Mouse (Mus musculus) kidney, embryonic 14.5 days (tissue): ENCODE measurements around the gene Tmem109. TPM values are rescaled to one million over a fixed set of nuclear protein-coding genes. Genes with fewer than 3 reads are reported as not detected.
A peak's percentile ranks its signal among the peaks of the same experiment; 100 is the strongest.

ENCODE experiments used
- ATAC-seq: fragments of 200-750 bp; cut with Nextera tagmentation; 2 replicates; pipeline ENCODE4 v1.8.0; 2017; ENCODE audit warnings: moderate number of reproducible peaks, mild to moderate bottlenecking, moderate TSS enrichment, moderate library complexity; ENCODE audit not compliant: low FRiP score, low TSS enrichment
- H3K27ac ChIP-seq: fragments of 300-500 bp; sonication (generic); 2 replicates; pipeline ENCODE4 v1.5.1; 2014; ENCODE audit warnings: low read depth, mild to moderate bottlenecking, low read length, moderate library complexity, mixed read lengths
- H3K27me3 ChIP-seq: fragments of 300-500 bp; sonication (generic); 2 replicates; pipeline ENCODE4 v1.6.1; 2014; ENCODE audit warnings: mild to moderate bottlenecking, low read length; ENCODE audit not compliant: control insufficient read depth, insufficient read depth
- H3K36me3 ChIP-seq: fragments of 300-500 bp; sonication (generic); 2 replicates; pipeline ENCODE4 v1.6.1; 2014; ENCODE audit warnings: low read length, mixed read lengths; ENCODE audit not compliant: control insufficient read depth, insufficient read depth
- H3K4me1 ChIP-seq: fragments of 300-500 bp; sonication (generic); 2 replicates; pipeline ENCODE4 v1.6.1; 2014; ENCODE audit warnings: low read length, mixed read lengths; ENCODE audit not compliant: control insufficient read depth, insufficient read depth
- H3K4me2 ChIP-seq: fragments of 300-500 bp; sonication (generic); replicated peaks from 2 replicates; pipeline ENCODE4 v1.6.1; 2014; ENCODE audit warnings: low read depth, mild to moderate bottlenecking, low read length
- H3K4me3 ChIP-seq: fragments of 300-500 bp; sonication (generic); 2 replicates; pipeline ENCODE4 v1.5.1; 2014; ENCODE audit warnings: mild to moderate bottlenecking, low read length
- H3K9ac ChIP-seq: fragments of 300-500 bp; sonication (generic); 2 replicates; pipeline ENCODE4 v1.6.1; 2014; ENCODE audit warnings: low read depth, mild to moderate bottlenecking, low read length, moderate library complexity
- H3K9me3 ChIP-seq: fragments of 300-500 bp; sonication (generic); 2 replicates; pipeline ENCODE4 v1.6.1; 2016; ENCODE audit warnings: low read length; ENCODE audit not compliant: control insufficient read depth
- whole genome bisulfite sequencing: fragments of 180-500 bp; shearing (Covaris S2); extraction: QIAGEN DNeasy Blood & Tissue Kit; methylation state at CpG from one replicate; pipeline ENCODE4 v1.1.7; 2014; 5-methylcytosine and 5-hydroxymethylcytosine counted together
- polyA plus RNA-seq: library from polyadenylated mRNA; unstranded; fragments of >200 nt; fragmentation: Nextera tagmentation; extraction: Ambion mirVana; gene quantifications from 2 replicates; pipeline ENCODE4 v1.2.1, GENCODE M21; 2014

Tmem109 gene
- polyA plus RNA-seq, 1 experiment from 2014 or later: 90.9 TPM

DNA sequence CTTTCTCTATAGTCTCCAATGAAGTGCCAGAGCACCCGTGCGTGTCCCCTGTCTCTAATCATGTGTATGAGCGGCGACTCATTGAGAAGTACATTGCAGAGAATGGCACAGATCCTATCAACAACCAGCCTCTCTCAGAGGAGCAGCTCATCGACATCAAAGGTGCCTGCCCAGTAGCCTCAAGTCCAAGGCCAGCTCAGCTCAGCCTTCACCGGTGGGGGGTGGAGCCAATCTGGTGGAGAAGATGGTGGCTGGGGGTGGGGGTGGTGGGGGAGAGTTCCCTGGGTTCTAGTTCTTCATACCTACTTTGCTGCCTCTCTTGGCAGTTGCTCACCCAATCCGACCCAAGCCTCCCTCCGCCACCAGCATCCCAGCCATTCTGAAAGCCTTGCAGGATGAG, 15.7 kb upstream of the Tmem109 start:
- H3K4me2 ChIP-seq: no peak overlapping the region
- H3K4me1 ChIP-seq: peaks cover 14% of the 10 kb centered on the region; the same call in 1 of the 2 replicates
- no peak overlapping the region for H3K27ac ChIP-seq
- H3K36me3 ChIP-seq: peaks cover 55% of the 10 kb centered on the region
- H3K4me3 ChIP-seq: no peak overlapping the region
- no peak overlapping the region for H3K9ac ChIP-seq
- ATAC-seq: no peak
- no peaks in the 10 kb centered on the region for H3K27me3 ChIP-seq
- no peaks in the 10 kb centered on the region for H3K9me3 ChIP-seq
- WGBS: 68% methylated on average over 8 of the region's 8 CpGs

DNA sequence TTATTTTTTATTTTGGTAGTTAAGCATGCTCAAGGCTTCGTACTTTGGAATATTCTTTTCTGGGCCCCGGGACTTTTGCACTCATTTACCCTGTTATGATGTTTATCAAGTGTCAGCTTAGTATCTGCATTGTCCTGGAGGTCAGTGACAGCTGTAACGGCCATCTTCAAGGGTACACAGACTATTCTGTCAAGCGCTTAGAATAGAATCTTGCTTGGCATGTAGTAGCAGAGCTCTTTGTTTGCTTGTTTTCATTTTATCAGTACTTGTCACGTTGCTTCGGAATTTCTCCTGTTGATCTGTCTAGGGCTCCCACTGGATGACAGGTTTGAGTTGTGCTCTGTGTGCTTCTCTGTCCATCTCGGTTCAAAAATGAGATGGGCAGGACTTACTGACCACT, 15.0 kb upstream of the Tmem109 start:
- Histone ChIP-seq H3K27ac (no peak overlapping the region), H3K4me1 (peaks cover 14% of the 10 kb centered on the region; the same call in 1 of the 2 replicates), H3K4me2 (peak overlapping the region; percentile 86), H3K36me3 (peaks cover 48% of the 10 kb centered on the region), H3K9ac (peak overlapping the region; percentile 83; the same call in 1 of the 2 replicates), H3K27me3 (no peaks in the 10 kb centered on the region), H3K4me3 (no peak overlapping the region; the same call in 1 of the 2 replicates), H3K9me3 (no peaks in the 10 kb centered on the region)
- no peak for ATAC-seq
- 77% methylated on average over 7 of the region's 7 CpGs for WGBS

DNA sequence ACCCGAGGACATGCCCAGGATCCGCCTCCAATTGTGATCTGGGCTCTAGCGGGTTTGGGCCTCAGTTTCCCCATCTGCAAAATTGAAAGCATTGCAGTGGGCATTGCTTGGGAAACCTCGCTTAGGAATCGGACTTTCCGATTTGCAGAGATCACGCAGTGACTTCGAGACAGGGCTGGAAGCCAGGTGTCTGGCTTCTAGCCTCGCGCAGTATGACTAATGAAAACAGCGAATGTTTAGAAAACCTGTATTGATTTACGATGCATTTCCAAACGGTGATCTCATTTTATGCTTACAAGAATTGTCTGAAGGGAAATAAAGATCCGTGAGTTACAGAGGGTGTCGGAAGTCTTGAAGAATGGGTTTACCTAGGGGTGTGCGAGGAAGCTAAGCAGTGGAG, 13.9 kb upstream of the Tmem109 start:
- no peaks in the 10 kb centered on the region for H3K27me3 ChIP-seq
- H3K9me3 ChIP-seq: no peaks in the 10 kb centered on the region
- H3K36me3 ChIP-seq: peaks cover 37% of the 10 kb centered on the region
- peak overlapping the region; percentile 85 for H3K27ac ChIP-seq
- H3K9ac ChIP-seq: peak overlapping the region; percentile 83
- H3K4me1 ChIP-seq: peaks cover 14% of the 10 kb centered on the region; the same call in 1 of the 2 replicates
- peak overlapping the region; percentile 86 for H3K4me2 ChIP-seq
- H3K4me3 ChIP-seq: peak overlapping the region; percentile 79
- 1% methylated on average over 16 of the region's 16 CpGs for WGBS
- ATAC-seq: no peak

DNA sequence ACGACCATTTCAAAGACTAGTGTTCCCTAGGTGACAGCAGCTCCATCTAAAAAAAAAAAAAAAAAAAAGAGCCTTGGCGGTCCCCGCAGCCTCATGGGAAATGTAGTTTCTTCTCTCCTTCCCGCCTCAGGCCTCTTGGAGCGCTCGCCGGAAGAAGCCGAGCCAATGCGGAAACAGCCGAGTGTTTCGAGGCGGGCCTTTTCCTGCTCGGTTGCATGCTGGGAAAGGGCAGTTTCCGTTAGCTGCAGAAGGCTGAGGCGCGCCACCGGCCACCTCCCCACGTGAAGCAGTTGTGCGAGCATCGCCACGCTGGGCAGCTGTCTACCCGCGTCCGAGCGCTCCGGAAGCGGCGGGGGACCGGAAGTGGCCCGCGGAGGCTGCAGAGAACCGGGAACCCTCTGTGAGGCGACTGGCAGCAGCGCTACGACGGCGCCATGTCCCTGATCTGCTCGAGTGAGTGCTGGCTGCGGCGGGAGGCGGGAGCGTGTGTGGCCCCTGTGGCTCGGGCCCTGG, 13.3 kb upstream of the Tmem109 start, which contains the start of gene Prpf19:
Gene Prpf19, plus strand, starts transcription at position 216 of the 513 bp plus-strand sequence.
- H3K4me3 ChIP-seq: peak within 1 kb of the TSS; percentile 79
- H3K36me3 ChIP-seq: peaks cover 30% of the 10 kb centered on the region
- peak within 1 kb of the TSS; percentile 86 for H3K4me2 ChIP-seq
- peak; percentile 96 for ATAC-seq
- peak within 1 kb of the TSS; percentile 83 for H3K9ac ChIP-seq
- WGBS: 0% methylated on average over 42 of the region's 43 CpGs
- no peaks in the 10 kb centered on the region for H3K9me3 ChIP-seq
- H3K4me1 ChIP-seq: peaks cover 14% of the 10 kb centered on the region; the same call in 1 of the 2 replicates
- H3K27me3 ChIP-seq: no peaks in the 10 kb centered on the region
- H3K27ac ChIP-seq: peak within 1 kb of the TSS; percentile 85

DNA sequence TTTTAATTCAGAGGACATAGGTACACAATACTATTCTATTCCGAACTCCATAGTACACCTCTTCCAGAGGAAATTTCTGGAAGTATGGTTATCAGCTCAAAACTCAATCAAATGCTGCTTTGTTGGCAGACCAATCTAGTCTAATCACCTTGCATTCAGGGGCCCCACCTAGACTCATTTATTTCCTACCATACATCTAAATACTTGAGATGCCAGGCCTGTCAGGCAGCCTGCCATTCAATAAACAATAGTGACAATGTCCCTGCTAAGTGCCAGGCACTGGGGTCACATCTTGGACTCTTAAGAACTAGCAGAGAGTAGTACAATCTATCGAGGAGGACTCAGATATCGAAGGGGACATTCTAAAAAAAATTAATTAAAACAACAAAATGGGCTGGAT, 10.4 kb upstream of the Tmem109 start:
- Histone ChIP-seq H3K4me2 (no peak overlapping the region), H3K36me3 (peaks cover 2% of the 10 kb centered on the region; the same call in 1 of the 2 replicates), H3K27ac (no peak overlapping the region), H3K4me3 (no peak overlapping the region), H3K9ac (no peak overlapping the region), H3K9me3 (no peaks in the 10 kb centered on the region), H3K4me1 (peaks cover 11% of the 10 kb centered on the region; the same call in 1 of the 2 replicates), H3K27me3 (no peaks in the 10 kb centered on the region)
- no peak for ATAC-seq
- 89% methylated on average over 3 of the region's 3 CpGs for WGBS

DNA sequence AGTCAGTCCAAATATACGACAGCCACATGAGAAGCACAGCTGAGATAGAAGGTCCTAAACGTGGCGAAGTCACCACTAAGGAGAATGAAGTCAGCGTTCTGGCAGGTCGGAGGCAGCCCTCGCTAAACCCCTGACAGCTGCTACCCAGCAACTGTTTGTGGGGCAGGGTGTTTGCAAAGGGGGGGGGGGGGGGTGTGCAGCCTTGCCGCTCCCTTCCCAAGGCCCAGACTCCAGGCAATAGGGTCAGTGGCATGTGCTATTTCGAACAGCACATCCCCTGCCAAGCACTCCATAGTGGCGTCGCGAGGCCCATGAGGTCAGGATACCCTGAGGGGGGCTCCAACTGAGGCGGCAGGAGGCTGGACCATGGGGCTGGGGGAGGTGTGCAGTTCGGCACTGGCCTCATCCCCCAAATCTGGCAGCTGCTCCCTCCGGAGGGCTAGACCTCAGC, 801 bp downstream of the Tmem109 start:
- Histone ChIP-seq H3K27ac (peak overlapping the region; percentile 84; the same call in 1 of the 2 replicates), H3K4me1 (peaks cover 10% of the 10 kb centered on the region), H3K36me3 (peaks cover 6% of the 10 kb centered on the region; the same call in 1 of the 2 replicates), H3K9ac (peak overlapping the region; percentile 68), H3K27me3 (no peaks in the 10 kb centered on the region), H3K4me2 (peak overlapping the region; percentile 94), H3K9me3 (peaks cover 5% of the 10 kb centered on the region; the same call in 1 of the 2 replicates), H3K4me3 (peak overlapping the region; percentile 64)
- 1% methylated on average over 14 of the region's 14 CpGs for WGBS
- no peak; the same call in 1 of the 2 replicates for ATAC-seq

DNA sequence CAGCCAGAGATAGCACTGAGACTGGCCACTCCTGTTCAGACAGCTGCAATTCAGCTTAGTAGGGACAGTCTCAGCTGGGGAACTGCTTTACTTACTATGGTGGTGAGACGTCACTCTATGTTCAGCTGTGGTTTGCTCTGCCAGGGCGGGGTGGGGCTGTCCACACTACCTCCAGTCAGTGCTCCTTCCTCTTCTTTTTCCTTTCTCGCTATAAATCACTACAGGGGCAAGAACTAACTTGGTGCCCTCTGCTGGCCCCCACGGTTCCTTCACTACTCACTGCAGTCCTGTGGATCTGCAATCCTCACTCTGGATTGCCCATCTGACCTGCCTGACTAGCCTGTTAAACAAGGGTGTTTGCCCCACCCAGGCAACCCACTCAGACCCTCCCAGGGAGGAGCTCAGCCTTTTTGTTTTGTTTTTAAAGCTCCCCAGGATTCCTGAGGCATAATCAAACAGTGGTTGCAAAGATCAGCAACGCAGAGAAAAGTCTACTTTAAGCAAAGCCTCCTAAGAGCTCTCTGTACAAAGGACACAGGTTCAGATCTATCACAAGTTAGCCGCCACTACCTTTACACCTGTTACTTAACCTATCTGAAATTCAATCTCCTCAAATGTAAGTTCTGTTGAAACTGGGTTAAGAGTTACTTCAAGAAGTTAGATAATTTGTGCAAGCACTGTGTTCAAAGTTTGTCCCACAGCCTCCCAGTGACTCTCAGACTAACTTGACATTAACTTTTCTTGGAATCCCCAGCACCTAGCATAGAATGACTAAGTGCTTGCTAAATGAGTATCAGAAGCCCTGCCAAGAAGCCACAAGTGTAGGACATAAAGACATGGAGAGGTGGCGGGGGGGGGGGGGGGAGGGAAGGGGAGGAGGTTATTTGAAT, 1.5 kb downstream of the Tmem109 start:
- H3K9me3 ChIP-seq: peaks cover 4% of the 10 kb centered on the region; the same call in 1 of the 2 replicates
- no peak for ATAC-seq
- H3K36me3 ChIP-seq: peaks cover 6% of the 10 kb centered on the region; the same call in 1 of the 2 replicates
- peak overlapping the region; percentile 64 for H3K4me3 ChIP-seq
- H3K4me1 ChIP-seq: peaks cover 10% of the 10 kb centered on the region
- H3K27ac ChIP-seq: no peak overlapping the region
- 43% methylated on average over 7 of the region's 7 CpGs for WGBS
- H3K9ac ChIP-seq: peak overlapping the region; percentile 68; the same call in 1 of the 2 replicates
- peak overlapping the region; percentile 94 for H3K4me2 ChIP-seq
- H3K27me3 ChIP-seq: no peaks in the 10 kb centered on the region

DNA sequence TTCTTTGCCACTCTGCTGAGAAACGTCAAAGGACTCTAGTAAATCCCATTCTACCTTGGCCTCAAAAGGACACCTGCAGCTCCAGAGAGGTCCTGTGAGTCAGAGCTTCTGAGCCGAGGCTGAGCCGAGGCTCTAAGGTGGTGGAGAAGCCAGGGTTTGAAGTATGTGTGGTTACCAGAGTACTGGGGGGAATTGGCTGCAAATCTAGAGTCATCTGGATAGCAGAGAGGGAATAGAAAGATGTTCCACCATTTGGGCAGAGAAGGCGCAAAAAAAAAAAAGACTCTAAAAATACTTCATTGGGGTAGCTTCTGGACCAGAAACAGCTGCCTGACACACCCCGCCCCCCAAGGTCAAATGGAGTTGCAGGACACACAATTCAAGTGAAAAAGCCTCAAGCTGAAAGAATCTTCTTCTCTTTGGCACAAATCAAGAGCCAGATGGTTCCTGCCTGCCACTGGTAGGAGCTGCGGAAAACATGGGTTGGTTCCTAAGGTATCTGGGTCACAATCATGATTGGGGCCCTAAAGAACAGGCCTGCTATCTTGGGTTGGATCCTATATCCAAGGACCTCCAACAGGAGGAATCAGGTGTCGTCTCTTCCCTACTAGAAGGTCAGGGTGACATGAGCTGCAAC, 3.5 kb downstream of the Tmem109 start:
- ATAC-seq: no peak
- H3K27ac ChIP-seq: no peak overlapping the region
- H3K4me3 ChIP-seq: no peak overlapping the region

More for the DNA sequence above, 3.5 kb downstream of the Tmem109 start:
- Histone ChIP-seq H3K4me2 (no peak overlapping the region), H3K4me1 (peaks cover 10% of the 10 kb centered on the region), H3K27me3 (no peaks in the 10 kb centered on the region), H3K9ac (no peak overlapping the region), H3K9me3 (no peaks in the 10 kb centered on the region), H3K36me3 (peaks cover 18% of the 10 kb centered on the region)
- whole genome bisulfite sequencing: 85% methylated on average over 7 of the region's 7 CpGs
